Mouse (Mus musculus) olfactory bulb, adult 2 months (tissue): Measurements from ENCODE around the gene Ranbp10. TPM values are rescaled to one million over a fixed set of nuclear protein-coding genes. Genes with fewer than 3 reads are reported as not detected.

Experiments
- H3K27ac ChIP-seq: fragments of 200-500 bp; 2 replicates; pipeline ENCODE4 v1.5.1; 2012; ENCODE audit warnings: low read depth, low read length; ENCODE audit not compliant: insufficient read depth
- H3K4me1 ChIP-seq: fragments of 200-500 bp; 2 replicates; pipeline ENCODE4 v1.6.1; 2012; ENCODE audit warnings: low read length; ENCODE audit not compliant: control insufficient read depth, insufficient read depth
- H3K4me3 ChIP-seq: fragments of 200-500 bp; 2 replicates; pipeline ENCODE4 v1.5.1; 2012; ENCODE audit warnings: mild to moderate bottlenecking, low read depth, low read length, moderate library complexity; ENCODE audit not compliant: insufficient read depth
- CTCF ChIP-seq: fragments of 200-500 bp; IDR thresholded peaks from 2 replicates; pipeline ENCODE4 v1.5.1; 2012; ENCODE audit warnings: low read depth, mild to moderate bottlenecking, low read length, moderate library complexity; ENCODE audit not compliant: insufficient read depth
- POLR2A ChIP-seq: fragments of 200-500 bp; IDR thresholded peaks from 2 replicates; pipeline ENCODE4 v1.6.1; 2012; ENCODE audit warnings: mild to moderate bottlenecking, low read depth, low read length, moderate library complexity; ENCODE audit not compliant: insufficient read depth
- WGBS: fragments of 180-500 bp; shearing (Covaris S2); methylation state at CpG from one replicate; pipeline ENCODE4 v1.1.7; 2018; 5-methylcytosine and 5-hydroxymethylcytosine counted together
- polyA plus RNA-seq: library from polyadenylated mRNA; stranded (reverse); fragments of >200 nt; gene quantifications from 2 replicates; pipeline ENCODE4 v1.2.4, GENCODE M21; 2012; ENCODE audit warnings: low replicate concordance; ENCODE audit not compliant: missing spikeins, insufficient read depth, insufficient read length

Ranbp10 gene
- polyA plus RNA-seq, 1 experiment, result not detected

- Histone ChIP-seq H3K27ac (no peak overlapping the region), H3K4me3 (no peak overlapping the region), H3K4me1 (peaks cover 14% of the 10 kb centered on the region)
- 47% methylated on average over 2 of the region's 2 CpGs for WGBS
- TF ChIP-seq POLR2A, result no peak
- TF ChIP-seq CTCF, result no peak
Measured at GRCm38 (mm10) chr8:105753916-105754315, 73.2 kb downstream of the Ranbp10 start.

GRCm38 (mm10) chr8:105750606-105751005 lies 76.5 kb downstream of the Ranbp10 start:
- WGBS, result 15% methylated on average over 11 of the region's 11 CpGs
- H3K27ac ChIP-seq, result no peak overlapping the region
- peaks cover 14% of the 10 kb centered on the region for H3K4me1 ChIP-seq
- H3K4me3 ChIP-seq, result no peak overlapping the region
- TF ChIP-seq POLR2A (no peak), CTCF (no peak)

- Histone ChIP-seq H3K4me3 (no peak overlapping the region), H3K27ac (no peak overlapping the region), H3K4me1 (peaks cover 2% of the 10 kb centered on the region; the same call in 1 of the 2 replicates)
- TF ChIP-seq POLR2A (no peak), CTCF (no peak)
- WGBS, result 91% methylated on average over 4 of the region's 4 CpGs
Measured at GRCm38 (mm10) chr8:105743301-105743700, 83.8 kb downstream of the Ranbp10 start.

GRCm38 (mm10) chr8:105739216-105739615 lies 87.9 kb downstream of the Ranbp10 start:
- no peak for TF ChIP-seq POLR2A
- no peak for TF ChIP-seq CTCF
- Histone ChIP-seq H3K27ac (no peak overlapping the region), H3K4me1 (no peaks in the 10 kb centered on the region), H3K4me3 (no peak overlapping the region)
- 94% methylated on average over 5 of the region's 5 CpGs for WGBS

GRCm38 (mm10) chr8:105732186-105732585 lies 95.0 kb downstream of the Ranbp10 start:
- Histone ChIP-seq H3K4me1 (no peaks in the 10 kb centered on the region), H3K4me3 (no peak overlapping the region), H3K27ac (no peak overlapping the region)
- 93% methylated on average over 5 of the region's 5 CpGs for WGBS
- no peak for TF ChIP-seq POLR2A
- TF ChIP-seq CTCF, result no peak

- H3K4me1 ChIP-seq, result no peaks in the 10 kb centered on the region
- TF ChIP-seq POLR2A, result no peak
- TF ChIP-seq CTCF, result no peak
- H3K27ac ChIP-seq, result no peak overlapping the region
- no peak overlapping the region for H3K4me3 ChIP-seq
- 90% methylated on average over 18 of the region's 18 CpGs for WGBS
Measured at GRCm38 (mm10) chr8:105727397-105728124, 99.6 kb downstream of the Ranbp10 start.

GRCm38 (mm10) chr8:105725726-105726125 lies 101.4 kb downstream of the Ranbp10 start:
- no peak for TF ChIP-seq CTCF
- WGBS, result 91% methylated on average over 5 of the region's 5 CpGs
- Histone ChIP-seq H3K27ac (no peak overlapping the region), H3K4me1 (no peaks in the 10 kb centered on the region), H3K4me3 (no peak overlapping the region)

GRCm38 (mm10) chr8:105722861-105723260 lies 104.3 kb downstream of the Ranbp10 start:
- H3K4me1 ChIP-seq, result no peaks in the 10 kb centered on the region
- TF ChIP-seq CTCF, result no peak
- no peak overlapping the region for H3K27ac ChIP-seq
- H3K4me3 ChIP-seq, result no peak overlapping the region
- 85% methylated on average over 9 of the region's 9 CpGs for WGBS

GRCm38 (mm10) chr8:105719637-105720036 lies 107.5 kb downstream of the Ranbp10 start:
- Histone ChIP-seq H3K4me3 (no peak overlapping the region), H3K4me1 (no peaks in the 10 kb centered on the region), H3K27ac (no peak overlapping the region)
- 90% methylated on average over 4 of the region's 4 CpGs for WGBS
- no peak for TF ChIP-seq CTCF
- no peak for TF ChIP-seq POLR2A

Other genes with a start within 250 kb of the Ranbp10 start
- gene Ripor1, start 222.1 kb downstream of the Ranbp10 start, polyA plus RNA-seq, result not detected in 2 replicates
- 898 TPM in 1 of 2 replicates, not detected in the other for gene Ctcf, start 190.8 kb downstream of the Ranbp10 start, polyA plus RNA-seq
- gene Agrp, start 190.0 kb downstream of the Ranbp10 start, polyA plus RNA-seq, result not detected in 2 replicates
- 218 TPM in 1 of 2 replicates, not detected in the other for gene Carmil2, start 141.1 kb downstream of the Ranbp10 start, polyA plus RNA-seq
- not detected in 2 replicates for gene Acd, start 126.2 kb downstream of the Ranbp10 start, polyA plus RNA-seq
- gene Pard6a, start 126.2 kb downstream of the Ranbp10 start, polyA plus RNA-seq, result not detected in 2 replicates
- gene 4933405L10Rik, start 119.7 kb downstream of the Ranbp10 start, polyA plus RNA-seq, result not detected in 2 replicates
- not detected in 2 replicates for gene Enkd1, start 119.1 kb downstream of the Ranbp10 start, polyA plus RNA-seq
- gene Gfod2, start 68.7 kb downstream of the Ranbp10 start, polyA plus RNA-seq, result not detected in 2 replicates
- not detected in 2 replicates for gene Tsnaxip1, start 381 bp upstream of the Ranbp10 start, polyA plus RNA-seq
- not detected in 2 replicates for gene Cenpt, start 25.9 kb upstream of the Ranbp10 start, polyA plus RNA-seq
- not detected in 2 replicates for gene Thap11, start 27.8 kb upstream of the Ranbp10 start, polyA plus RNA-seq
- gene Nutf2, start 33.2 kb upstream of the Ranbp10 start, polyA plus RNA-seq, result not detected in 2 replicates
- not detected in 2 replicates for gene Edc4, start 53.5 kb upstream of the Ranbp10 start, polyA plus RNA-seq
- not detected in 2 replicates for gene Nrn1l, start 66.2 kb upstream of the Ranbp10 start, polyA plus RNA-seq
- not detected in 2 replicates for gene Pskh1, start 73.1 kb upstream of the Ranbp10 start, polyA plus RNA-seq
- gene Ctrl, start 106.5 kb upstream of the Ranbp10 start, polyA plus RNA-seq, result not detected in 2 replicates
- gene Psmb10, start 111.1 kb upstream of the Ranbp10 start, polyA plus RNA-seq, result not detected in 2 replicates
- gene Lcat, start 116.0 kb upstream of the Ranbp10 start, polyA plus RNA-seq, result not detected in 2 replicates
- not detected in 2 replicates for gene Slc12a4, start 138.7 kb upstream of the Ranbp10 start, polyA plus RNA-seq
- gene Dpep3, start 152.1 kb upstream of the Ranbp10 start, polyA plus RNA-seq, result not detected in 2 replicates
- not detected in 2 replicates for gene Dus2, start 164.0 kb upstream of the Ranbp10 start, polyA plus RNA-seq
- not detected in 2 replicates for gene Dpep2nb, start 178.6 kb upstream of the Ranbp10 start, polyA plus RNA-seq
- gene Ddx28, start 184.5 kb upstream of the Ranbp10 start, polyA plus RNA-seq, result not detected in 2 replicates
- 102 and 111 TPM in 2 replicates for gene Nfatc3, start 231.5 kb upstream of the Ranbp10 start, polyA plus RNA-seq